Mouse (Mus musculus): ENCODE measurements around the gene Bpifb5.

DNA sequence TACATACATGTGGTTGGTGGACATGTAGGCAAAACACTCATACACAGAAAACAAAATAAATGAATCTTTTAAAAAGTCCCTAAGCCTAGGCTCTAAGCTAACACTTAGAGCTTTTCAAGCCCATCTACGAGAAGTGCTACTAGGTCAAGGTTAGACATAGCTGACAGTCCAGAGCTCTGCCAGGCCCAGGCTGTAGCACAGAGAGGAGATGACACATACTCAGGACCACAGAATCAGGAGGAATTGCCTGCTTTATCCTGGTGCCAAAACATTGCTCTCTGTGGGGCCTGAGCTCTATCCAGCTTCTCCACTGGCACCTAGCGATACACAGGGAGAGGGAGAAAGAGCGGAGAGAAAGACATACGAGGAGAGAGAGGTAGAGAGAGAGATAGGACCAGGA lies 30.5 kb upstream of the Bpifb5 start:
- TF ChIP-seq CTCF (conservative IDR thresholded peaks at IDR 0.05; ENCODE audit: low read length) (no peak), NANOG (IDR thresholded peaks at IDR 0.05; ENCODE audit: borderline replicate concordance, low read length) (no peak)

Data from E14TG2a.4 (cell line).